Mouse (Mus musculus) thymus, postnatal 0 days (tissue): ENCODE measurements around the gene Lgr6. TPM values are rescaled to one million over a fixed set of nuclear protein-coding genes. Genes with fewer than 3 reads are reported as not detected.

Experiments used
- DNase-seq: peaks from one replicate; pipeline ENCODE4 v3.0.0-alpha.2; 2015; ENCODE audit warnings: low spot score
- polyA plus RNA-seq: library from polyadenylated mRNA; unstranded; fragments of >200 nt; fragmentation: Nextera tagmentation; extraction: Ambion mirVana; gene quantifications from 2 replicates; pipeline ENCODE4 v1.2.1, GENCODE M21; 2015

Lgr6 gene
- polyA plus RNA-seq, 1 experiment from 2014 or later: 0.12 TPM

- no peak for DNase-seq
Measured at GRCm38 (mm10) chr1:135083465-135083864, 21.6 kb downstream of the Lgr6 start.

DNA sequence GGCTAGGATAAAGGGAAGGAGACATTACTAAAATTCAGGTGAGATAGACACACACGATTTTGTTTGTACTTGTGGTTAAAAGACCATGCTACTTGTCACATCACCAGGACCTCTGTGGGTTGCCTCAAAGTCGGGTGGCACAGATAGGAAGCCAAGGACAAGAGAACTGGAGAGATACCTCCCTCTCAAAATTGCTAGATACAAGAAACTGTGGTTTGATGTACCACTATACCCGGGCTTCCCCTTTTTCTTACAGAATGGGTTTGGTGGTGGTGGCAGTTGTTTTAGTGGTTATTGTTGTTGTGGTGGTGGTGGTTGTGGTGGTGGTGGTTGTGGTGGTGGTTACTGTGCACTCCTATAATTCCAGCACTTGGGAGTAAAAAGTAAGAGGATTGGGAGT is 22.8 kb downstream of the Lgr6 start:
- DNase-seq: no peak

DNA sequence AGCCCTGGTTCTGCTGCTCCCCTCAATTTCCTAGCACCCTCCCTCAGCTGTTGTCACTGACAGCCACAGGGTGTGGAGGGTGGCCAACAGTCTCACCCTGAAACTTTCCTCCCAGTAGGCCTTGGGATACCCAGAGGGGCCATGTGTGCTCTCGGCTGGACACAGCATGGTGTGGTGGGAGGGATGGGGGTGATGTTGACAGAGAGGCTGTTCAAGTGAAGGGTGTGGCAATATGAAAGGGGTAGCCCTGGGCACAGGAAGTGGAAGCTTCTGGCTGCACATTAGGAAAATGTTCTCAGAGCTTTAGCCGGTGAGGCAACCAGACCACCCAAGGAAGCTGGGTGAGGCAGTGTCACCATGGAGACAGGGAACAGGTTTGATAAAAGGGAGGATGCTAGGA is 26.1 kb downstream of the Lgr6 start:
- DNase-seq: no peak

GRCm38 (mm10) chr1:135076470-135076869 is 28.6 kb downstream of the Lgr6 start:
- no peak for DNase-seq

DNA sequence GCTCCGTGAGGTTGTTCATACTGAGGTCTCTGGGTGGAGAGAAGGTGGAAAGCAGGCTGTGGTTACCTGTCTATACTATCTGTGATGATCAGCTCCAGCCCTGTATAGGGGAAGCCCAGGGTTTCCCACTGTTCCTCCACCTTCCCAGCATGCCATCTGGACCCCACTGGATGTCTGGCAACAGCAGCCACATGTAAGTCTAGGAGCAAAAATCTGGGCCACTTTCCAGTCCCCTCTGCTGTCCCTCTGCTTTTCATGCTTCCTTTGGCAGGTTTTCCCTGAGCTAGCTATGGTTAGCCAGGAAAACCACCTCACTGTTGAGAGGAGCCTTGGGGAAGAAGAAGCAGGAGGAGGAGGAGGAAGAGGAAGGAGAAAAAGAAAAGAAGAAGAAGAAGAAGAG is 29.8 kb downstream of the Lgr6 start:
- no peak for DNase-seq

GRCm38 (mm10) chr1:135072643-135073042 is 32.4 kb downstream of the Lgr6 start:
- DNase-seq: no peak

DNA sequence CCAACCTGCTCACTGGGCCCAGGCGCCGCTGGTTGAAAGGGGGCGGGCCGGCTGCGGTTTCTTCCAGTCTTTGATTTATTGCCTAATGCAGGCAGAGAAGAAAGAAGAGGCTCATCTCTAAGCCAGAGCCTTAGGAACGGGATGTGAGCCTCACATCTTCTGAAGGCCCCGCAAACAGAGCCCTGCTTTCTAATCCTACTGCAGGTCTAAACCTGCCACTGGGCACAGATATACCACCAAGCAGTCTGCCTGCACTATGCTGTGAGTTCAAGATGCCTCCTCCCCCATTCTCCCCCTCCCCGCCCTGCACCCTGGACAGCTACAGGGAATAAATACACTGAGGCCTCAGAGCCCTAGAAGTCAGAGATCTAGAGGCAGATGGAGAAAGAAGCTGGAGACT is 35.2 kb downstream of the Lgr6 start:
- no peak for DNase-seq

GRCm38 (mm10) chr1:135064525-135064924 is 40.6 kb downstream of the Lgr6 start:
- DNase-seq: no peak

DNA sequence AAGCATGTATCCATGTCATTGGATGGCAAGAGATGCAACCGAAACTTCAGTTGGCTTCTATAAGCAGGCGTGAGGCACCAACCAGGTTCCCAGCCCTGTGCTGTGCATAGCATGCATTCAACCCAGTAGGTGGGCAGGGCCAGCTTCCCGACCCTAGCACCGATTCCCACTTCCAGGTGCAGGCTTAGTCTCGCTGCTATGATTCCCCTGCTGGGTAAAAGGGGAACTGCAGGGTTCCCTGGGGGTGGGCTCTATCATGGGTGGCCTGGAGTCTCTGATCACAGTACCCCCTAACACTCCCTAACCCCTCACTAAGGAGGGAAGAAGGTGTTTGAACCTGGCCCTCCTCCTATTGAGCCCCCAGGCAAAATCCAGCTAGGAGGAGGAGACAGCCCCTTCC is 42.1 kb downstream of the Lgr6 start:
- DNase-seq: peak; percentile 20

- no peak for DNase-seq
Measured at GRCm38 (mm10) chr1:135061300-135061699, 43.8 kb downstream of the Lgr6 start.

DNA sequence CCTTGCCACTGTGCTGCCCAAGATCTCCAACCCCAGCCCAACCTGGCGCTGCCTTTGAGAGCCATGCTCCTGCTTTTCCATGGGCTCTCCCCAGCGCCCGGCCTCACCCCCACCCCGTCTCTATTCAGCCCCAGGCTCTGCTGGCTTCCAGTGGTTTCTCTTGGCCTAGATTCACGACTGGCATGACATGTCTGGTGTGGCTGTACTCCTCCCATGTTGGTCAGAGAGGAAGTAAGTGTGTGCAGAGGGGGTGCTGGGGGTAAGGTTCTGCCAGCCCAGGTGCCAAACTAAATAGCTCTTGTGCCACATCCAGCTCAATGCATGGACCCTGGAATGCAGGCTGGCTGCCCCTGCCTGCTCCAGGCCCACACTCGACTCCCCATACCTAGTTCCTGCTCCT is 44.9 kb downstream of the Lgr6 start:
- DNase-seq: no peak

DNA sequence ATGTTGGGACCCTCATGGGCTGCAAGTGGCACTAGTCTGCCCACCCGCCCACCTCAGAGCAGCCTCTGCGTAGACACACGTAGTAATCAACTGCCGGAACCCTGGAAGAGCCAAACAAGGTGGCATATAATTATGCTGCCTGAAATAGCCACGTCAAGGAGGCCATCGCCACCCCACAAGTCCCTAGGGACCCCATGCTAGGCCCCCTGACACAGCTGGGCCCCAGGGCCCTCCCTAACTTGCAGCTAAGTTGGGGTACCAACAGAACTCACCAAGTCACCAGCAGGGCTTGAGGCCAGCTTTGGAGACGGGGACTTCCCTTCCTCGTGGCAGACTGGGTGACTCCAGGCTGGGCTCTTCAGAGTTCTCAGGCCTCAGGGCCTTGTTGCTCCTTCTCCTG is 48.2 kb downstream of the Lgr6 start:
- DNase-seq: no peak

DNA sequence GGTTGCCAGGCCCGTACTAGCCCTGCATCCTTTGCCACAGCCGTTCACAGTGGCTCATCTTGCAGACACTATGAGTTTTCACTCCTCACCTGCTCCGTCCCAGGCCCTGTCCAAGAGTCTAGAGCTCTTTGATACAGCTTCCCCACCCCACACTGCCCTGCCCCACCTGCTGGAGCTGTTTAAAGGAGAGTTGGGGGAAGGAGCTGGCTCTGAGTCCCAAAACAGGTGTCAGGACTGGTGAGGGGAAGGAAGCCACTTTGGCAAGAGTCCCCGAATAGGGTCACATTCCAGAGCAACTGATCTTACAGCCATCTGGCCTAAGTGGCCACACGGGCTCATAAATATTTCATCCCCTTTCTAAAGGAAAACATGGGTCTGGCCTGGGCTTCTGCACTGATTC is 51.0 kb downstream of the Lgr6 start:
- no peak for DNase-seq

- no peak for DNase-seq
Measured at GRCm38 (mm10) chr1:135044439-135044838, 60.6 kb downstream of the Lgr6 start.

- no peak for DNase-seq
Measured at GRCm38 (mm10) chr1:135036297-135036696, 68.8 kb downstream of the Lgr6 start.

DNA sequence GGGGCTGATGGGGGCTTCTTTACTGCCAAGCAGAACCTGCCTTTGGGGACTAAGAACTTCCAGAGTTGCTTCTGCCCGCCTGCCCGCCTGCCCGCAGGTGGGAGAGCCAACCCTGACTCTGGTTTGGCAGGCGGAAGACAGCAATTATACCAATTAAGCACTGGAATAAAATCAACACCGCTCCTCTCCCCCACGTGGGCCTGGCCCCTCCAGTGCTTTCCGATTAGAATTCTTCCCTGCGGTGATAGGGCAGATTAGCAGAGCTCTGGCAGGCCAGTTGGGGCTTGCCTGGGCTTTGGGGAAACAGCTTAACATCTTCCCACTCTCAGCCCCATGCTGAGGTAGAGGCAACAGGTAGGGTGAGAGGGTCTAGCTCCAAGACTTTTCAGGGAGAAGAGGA is 72.4 kb downstream of the Lgr6 start:
- DNase-seq: no peak

DNA sequence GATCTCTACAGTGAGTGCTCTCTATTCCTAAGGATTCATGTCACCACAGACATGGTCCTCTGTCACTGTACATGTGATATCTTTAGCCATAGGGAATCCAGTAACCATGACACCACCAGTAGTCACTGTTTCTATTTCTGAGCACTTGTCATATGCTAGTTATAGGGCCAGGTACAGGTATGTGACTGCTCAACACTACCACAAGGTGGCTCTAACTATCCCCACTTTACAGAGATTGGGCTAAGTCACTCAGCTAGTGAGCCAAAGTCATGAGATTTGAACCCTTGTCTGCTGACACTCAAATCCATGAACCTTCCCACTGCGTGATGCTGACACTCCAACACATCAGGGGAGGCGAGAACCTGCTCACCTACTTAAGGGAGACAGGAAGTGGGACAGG is 75.0 kb downstream of the Lgr6 start:
- DNase-seq: peak; percentile 10

DNA sequence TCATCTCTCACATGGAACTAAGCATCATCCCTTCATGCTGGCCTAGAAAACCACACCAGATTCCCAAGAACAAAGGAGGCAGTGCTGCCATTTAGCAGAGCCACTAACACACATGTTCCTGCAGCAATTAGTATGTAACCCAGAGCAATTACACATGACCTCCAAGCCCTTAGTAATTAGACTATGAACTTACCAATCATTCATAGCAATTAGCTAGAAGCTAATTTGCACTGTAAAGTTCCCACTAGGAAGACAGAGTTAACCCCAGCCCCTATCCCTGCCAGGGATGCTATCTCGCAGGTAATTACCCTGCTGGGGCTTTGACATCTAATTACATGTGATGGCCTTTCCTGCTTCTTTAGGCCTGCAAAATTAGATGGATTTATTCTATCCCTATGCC is 78.8 kb downstream of the Lgr6 start:
- DNase-seq: no peak

GRCm38 (mm10) chr1:135023583-135023982 is 81.5 kb downstream of the Lgr6 start:
- DNase-seq: no peak

DNA sequence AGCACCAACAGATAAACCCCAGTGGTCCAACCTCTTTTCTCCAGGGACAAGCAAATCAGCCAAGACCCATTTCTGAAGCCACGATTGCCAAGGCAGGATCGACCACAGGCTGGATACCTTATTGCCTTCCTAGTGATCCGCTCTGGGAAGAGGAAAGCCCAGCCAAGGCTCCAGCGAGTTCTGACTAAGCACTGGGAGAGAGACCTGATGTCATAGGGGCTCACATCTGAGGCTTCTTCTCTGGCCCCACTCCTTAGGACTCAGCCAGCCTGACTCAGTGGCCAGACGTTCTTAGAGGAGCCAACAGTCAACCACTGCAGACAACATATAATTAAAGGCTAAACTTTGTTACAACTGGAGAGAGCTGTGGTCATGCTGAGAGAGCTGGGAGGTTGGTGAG is 83.1 kb downstream of the Lgr6 start:
- DNase-seq: no peak

DNA sequence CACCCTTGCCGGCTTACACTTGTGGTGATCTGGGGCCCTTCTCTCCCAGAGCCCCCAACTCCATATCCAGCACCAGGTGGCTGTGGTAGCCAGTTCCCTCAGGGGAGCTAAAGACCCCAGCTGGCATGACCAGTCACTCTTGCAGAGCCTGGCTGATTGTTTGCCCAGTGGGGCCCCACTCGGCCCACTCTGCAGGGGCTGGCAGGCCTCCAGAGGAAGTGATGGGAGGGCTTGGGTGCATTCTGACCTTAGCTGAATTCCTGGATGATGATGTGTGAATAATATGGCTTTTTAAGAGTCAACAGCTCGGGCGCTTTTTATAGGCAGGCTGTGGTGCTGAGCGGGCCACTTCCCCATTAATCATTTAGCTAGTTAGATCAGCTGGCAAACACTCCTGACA is 84.1 kb downstream of the Lgr6 start:
- no peak for DNase-seq

DNA sequence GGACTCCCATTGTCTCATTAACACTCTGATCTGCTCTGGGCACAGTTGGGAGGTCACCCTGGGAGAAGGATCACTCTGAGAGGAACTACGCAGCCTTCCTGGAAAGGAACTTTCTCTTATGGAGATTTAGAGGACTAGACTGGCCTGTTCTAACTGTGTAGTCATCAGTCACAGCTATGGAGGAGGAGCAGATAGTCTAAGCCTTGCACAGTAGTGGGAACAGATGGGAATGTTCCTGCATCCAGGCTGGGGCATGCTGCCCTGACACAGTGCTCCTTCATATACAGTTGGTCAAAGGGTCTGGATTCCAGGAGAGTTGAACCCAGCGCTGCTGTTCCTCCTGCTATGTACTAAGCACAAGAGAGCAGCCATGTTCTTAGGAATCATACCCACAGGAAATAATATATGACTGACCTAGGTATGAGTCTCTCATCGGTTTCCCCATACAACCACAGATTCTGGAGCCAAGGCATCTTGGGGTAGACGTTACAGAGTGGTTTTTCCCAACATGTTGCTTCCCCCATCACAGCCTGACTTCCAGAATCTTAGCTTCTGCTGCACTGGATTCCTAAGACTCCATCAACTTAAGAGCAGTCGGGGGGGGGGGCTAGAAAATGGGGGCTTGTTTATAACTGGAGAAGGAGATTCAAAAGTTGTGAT is 84.7 kb downstream of the Lgr6 start:
- no peak for DNase-seq

DNA sequence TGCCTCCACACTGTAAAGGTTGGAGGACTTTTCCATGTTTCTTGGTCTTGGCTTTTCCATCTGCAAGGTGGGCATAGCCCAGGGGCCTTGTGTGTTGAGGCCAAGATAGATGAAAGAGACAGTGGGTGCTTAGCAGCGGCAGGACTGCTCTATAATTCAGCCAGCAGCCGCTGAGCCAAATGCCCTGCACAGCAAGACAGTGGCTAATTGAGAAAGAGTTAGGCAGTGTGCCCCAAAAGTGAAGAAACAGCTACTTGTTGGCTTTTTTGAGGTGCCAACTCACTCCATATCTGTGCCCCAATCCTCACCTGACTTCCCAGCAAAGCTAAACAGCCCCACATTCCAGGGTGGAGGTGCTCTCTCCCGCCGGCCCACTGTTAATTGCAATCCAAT is 85.3 kb downstream of the Lgr6 start:
- DNase-seq: no peak
